Mouse (Mus musculus) lung, postnatal 0 days (tissue): ENCODE measurements at regions not wholly inside any gene's neighbourhood (a gene's known extent, or its start where the extent isn't known, plus 50 kb on each side); places are given as distances from the start of the nearest gene placed in this dataset.

ENCODE experiments used
- ATAC-seq: fragments of 200-750 bp; cut with Nextera tagmentation; 2 replicates; pipeline ENCODE4 v1.8.0; 2017; ENCODE audit warnings: moderate library complexity
- DNase-seq: peaks from one replicate; pipeline ENCODE4 v3.0.0-alpha.2; 2016; ENCODE audit warnings: low spot score
- H3K27ac ChIP-seq: fragments of 300-500 bp; sonication (generic); 2 replicates; pipeline ENCODE4 v1.5.1; 2014; ENCODE audit warnings: antibody characterized with exemption, mild to moderate bottlenecking, low read length, mixed read lengths
- H3K27me3 ChIP-seq: fragments of 300-500 bp; sonication (generic); replicated peaks from 2 replicates; pipeline ENCODE4 v1.6.1; 2014; ENCODE audit warnings: low read length, mixed read lengths; ENCODE audit not compliant: insufficient read depth
- H3K36me3 ChIP-seq: fragments of 300-500 bp; sonication (generic); 2 replicates; pipeline ENCODE4 v1.6.1; 2014; ENCODE audit warnings: low read length, mixed read lengths; ENCODE audit not compliant: insufficient read depth
- H3K4me1 ChIP-seq: fragments of 300-500 bp; sonication (generic); 2 replicates; pipeline ENCODE4 v1.6.1; 2014; ENCODE audit warnings: antibody characterized with exemption, low read depth, low read length, mixed read lengths; ENCODE audit not compliant: insufficient read depth
- H3K4me2 ChIP-seq: fragments of 300-500 bp; sonication (generic); replicated peaks from 2 replicates; pipeline ENCODE4 v1.6.1; 2014; ENCODE audit warnings: low read depth, mild to moderate bottlenecking, low read length, moderate library complexity, mixed read lengths
- H3K4me3 ChIP-seq: fragments of 300-500 bp; sonication (generic); 2 replicates; pipeline ENCODE4 v1.5.1; 2014; ENCODE audit warnings: low read depth, low read length
- H3K9ac ChIP-seq: fragments of 300-500 bp; sonication (generic); replicated peaks from 2 replicates; pipeline ENCODE4 v1.6.1; 2014; ENCODE audit warnings: low read depth, mild to moderate bottlenecking
- H3K9me3 ChIP-seq: fragments of 300-500 bp; sonication (generic); 2 replicates; pipeline ENCODE4 v1.6.1; 2016; ENCODE audit warnings: low read length, mixed read lengths
- CTCF ChIP-seq: IDR thresholded peaks from 2 replicates; pipeline ENCODE4 v1.5.1; 2016; ENCODE audit warnings: antibody characterized with exemption, mild to moderate bottlenecking
- EP300 ChIP-seq: IDR thresholded peaks from 2 replicates; pipeline ENCODE4 v1.6.1; 2016; ENCODE audit warnings: antibody characterized with exemption, mild to moderate bottlenecking, control low read depth
- WGBS: fragments of 180-500 bp; shearing (Covaris S2); extraction: QIAGEN DNeasy Blood & Tissue Kit; methylation state at CpG from one replicate; pipeline ENCODE4 v1.1.7; 2014; 5-methylcytosine and 5-hydroxymethylcytosine counted together

DNA sequence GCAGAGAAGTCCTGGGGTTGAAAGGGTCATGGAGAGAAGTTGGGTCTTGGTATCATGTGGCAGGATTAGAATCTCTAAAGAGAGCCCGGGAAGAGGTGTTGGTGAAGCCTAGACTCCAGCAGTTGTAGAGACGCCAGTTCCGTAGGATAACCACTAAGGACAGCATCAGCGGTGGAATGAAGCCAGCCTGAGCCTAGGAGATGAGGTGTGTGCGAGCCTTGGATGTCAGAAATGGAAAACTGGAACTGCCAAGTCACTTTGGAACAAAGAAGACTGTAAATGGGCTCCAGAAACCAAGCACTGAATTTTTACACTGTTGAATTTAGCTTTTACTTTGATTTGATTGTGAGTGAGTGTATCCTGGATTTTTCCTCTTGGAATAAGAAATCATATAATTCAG, 92.3 kb upstream of the Alg10b start:
- 55% methylated on average over 5 of the region's 5 CpGs for WGBS
- no peak overlapping the region for H3K4me2 ChIP-seq
- no peak for DNase-seq
- no peak overlapping the region for H3K9ac ChIP-seq
- no peaks in the 10 kb centered on the region for H3K9me3 ChIP-seq
- H3K4me3 ChIP-seq = no peak overlapping the region
- no peaks in the 10 kb centered on the region for H3K27me3 ChIP-seq
- TF ChIP-seq CTCF (no peak), EP300 (no peak)
- no peaks in the 10 kb centered on the region for H3K36me3 ChIP-seq
- no peak overlapping the region for H3K27ac ChIP-seq
- ATAC-seq = no peak
- no peaks in the 10 kb centered on the region for H3K4me1 ChIP-seq

DNA sequence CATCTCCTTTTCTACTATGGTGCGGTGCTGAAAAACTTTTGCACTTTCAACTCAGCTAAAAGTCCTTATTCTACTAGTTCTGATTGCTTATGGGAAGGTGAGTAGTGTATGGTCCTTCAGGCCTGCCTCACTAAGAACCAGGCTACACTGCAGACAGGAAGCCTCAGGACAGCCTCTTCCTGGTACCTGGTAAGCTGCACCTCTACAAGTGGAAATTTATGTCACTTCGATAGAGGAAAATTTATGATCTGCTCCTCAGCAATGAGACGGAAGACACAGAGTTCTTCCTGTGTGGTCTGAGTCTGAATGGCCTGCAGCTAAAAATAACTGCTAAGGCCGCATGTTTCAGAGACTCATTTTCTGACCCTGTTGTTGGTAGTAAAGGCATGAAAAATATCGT, 83.1 kb upstream of the Alg10b start:
- no peaks in the 10 kb centered on the region for H3K9me3 ChIP-seq
- TF ChIP-seq CTCF (no peak), EP300 (no peak)
- no peaks in the 10 kb centered on the region for H3K36me3 ChIP-seq
- ATAC-seq = no peak
- no peak overlapping the region for H3K4me3 ChIP-seq
- no peak overlapping the region for H3K4me2 ChIP-seq
- no peak for DNase-seq
- 56% methylated on average over 5 of the region's 5 CpGs for WGBS
- H3K27me3 ChIP-seq = no peaks in the 10 kb centered on the region
- H3K4me1 ChIP-seq = no peaks in the 10 kb centered on the region
- no peak overlapping the region for H3K27ac ChIP-seq
- H3K9ac ChIP-seq = no peak overlapping the region

DNA sequence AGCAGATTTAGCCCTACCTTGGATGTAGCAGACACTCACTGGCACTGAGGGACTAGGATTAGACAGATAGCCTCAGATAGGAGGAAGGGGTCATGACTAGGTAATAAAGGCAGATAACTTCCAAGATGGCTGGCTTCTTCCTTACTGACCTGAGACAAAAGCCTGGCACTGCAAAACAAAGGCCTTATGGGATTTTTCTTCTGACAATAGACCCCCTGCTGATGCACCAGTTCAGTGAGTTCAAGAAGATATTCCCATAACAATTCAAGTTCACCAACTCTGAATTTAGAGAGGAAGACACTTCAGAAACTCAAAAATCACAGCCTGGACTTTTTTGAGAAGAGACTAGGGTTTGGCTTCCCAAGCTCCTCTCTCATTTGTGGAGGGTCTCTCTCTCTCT, 75.4 kb upstream of the Alg10b start:
- Histone ChIP-seq H3K36me3 (no peaks in the 10 kb centered on the region), H3K27me3 (no peaks in the 10 kb centered on the region), H3K4me3 (no peak overlapping the region), H3K9me3 (no peaks in the 10 kb centered on the region), H3K27ac (no peak overlapping the region), H3K9ac (no peak overlapping the region), H3K4me2 (no peak overlapping the region), H3K4me1 (no peaks in the 10 kb centered on the region)
- DNase-seq (no peak), ATAC-seq (no peak)
- TF ChIP-seq EP300 (no peak), CTCF (no peak)

DNA sequence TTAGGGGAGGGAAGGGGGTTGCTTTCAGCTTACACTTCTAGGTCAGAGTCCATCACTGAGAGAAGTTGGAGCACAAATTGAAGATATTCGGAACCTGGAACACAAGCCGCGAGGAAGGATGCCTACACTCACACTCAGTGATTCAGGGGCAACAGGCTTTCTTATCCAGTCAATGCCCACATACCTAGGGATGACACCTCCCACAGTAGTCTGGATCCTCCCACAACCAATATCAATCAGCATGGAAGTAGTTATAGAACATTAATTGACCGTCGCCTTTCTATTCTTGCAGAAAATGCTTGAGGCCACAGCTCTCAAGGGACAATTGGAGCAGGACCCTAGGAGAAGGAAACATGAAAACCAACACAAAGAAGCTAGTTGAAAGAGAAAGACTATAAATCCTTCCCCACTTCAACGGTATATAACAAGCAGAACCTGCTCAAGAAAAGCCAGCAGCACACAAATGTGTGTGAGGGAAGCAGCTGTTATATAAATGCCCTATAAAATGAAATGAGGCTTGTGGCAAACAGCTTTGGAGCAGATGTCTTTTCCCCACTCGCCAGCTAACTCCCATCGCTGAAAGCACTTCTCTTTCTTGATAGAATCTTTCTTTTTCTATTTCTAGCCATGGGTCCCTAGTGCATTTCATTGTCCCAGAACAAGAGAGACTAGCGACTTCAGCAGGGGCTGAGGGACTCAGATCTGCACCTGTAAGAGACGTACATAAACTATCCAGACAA, 70.1 kb upstream of the Alg10b start:
- Histone ChIP-seq H3K27ac (no peak overlapping the region), H3K27me3 (no peaks in the 10 kb centered on the region), H3K9me3 (no peaks in the 10 kb centered on the region), H3K4me3 (no peak overlapping the region), H3K9ac (no peak overlapping the region), H3K36me3 (no peaks in the 10 kb centered on the region), H3K4me1 (no peaks in the 10 kb centered on the region), H3K4me2 (no peak overlapping the region)
- 88% methylated on average over 10 of the region's 10 CpGs for WGBS
- no peak for ATAC-seq
- TF ChIP-seq EP300 (no peak), CTCF (no peak)
- DNase-seq = no peak
